Mouse (Mus musculus) gastrocnemius, postnatal 4 days (tissue): ENCODE data around the gene Tec. TPM values are rescaled to one million over a fixed set of nuclear protein-coding genes. Genes with fewer than 3 reads are reported as not detected.

Source experiments
- DNase-seq, 2 experiments: peaks; one replicate each; pipeline ENCODE4 v3.0.0; 2021 to 2022; ENCODE audit warnings: low spot score in 2 of 2, mixed read lengths in 2 of 2
- total RNA-seq, 2 experiments: library from RNA; stranded (reverse); gene quantifications; 2 replicates each; pipeline ENCODE4 v1.2.3; 2021

Tec gene
- total RNA-seq, 2 experiments from 2014 or later: 4.0 to 5.4 TPM

DNA sequence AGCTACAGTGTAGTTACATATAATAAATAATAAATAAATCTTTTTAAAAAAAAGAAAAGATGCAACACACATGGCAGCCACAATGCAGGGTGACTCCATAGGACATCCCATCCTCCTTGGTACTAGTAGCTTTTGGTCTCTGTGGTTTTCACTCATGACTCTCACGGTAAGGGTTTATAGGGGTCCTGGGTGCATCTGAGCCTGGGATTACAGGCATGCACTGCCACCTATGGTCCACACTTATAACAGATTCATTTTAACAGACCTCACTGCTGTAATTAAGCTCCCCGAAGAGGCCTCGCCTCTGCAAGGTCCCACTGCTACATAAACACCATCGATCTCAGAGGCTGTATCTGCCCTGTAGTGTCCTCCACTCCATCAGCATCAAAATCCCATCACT, 82.8 kb downstream of the Tec start:
- no peak for DNase-seq

DNA sequence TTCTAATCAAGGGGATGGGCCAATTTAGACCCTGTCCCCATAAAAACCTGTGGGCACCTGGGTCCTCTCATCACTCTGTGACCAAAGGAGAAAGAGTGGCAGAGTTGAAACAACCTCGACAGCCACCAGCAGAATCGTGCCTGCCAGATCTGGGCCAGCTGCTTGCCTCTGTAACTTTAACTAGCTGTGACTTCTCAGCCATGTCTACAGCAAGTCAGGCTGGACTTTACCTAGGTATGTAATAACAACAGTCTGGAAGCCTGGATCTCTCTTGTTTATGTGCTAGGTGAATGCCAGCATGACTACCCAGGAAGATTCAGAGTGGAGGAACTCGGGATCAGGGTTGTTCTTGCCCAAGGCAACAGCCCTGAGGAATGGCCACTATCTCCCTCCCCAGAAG, 83.6 kb downstream of the Tec start:
- no peak for DNase-seq

DNA sequence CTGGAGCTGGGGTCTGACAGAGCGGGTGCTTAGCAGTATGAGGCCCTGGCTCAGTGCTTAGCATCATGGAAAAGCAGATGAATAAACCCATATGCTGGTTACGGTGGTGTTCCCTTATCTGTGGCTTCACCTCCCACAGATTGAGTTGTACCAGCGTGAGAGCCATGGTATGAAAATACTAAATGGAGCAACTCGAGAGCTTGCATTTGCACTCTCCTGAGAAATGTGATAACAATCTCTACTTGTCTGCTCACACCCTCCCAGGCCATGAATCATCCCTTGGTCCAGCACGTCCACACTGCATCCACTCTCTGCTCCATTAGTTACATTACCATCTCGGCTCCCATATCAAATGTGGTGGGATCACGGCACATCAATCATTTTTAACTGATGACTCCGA, 84.3 kb downstream of the Tec start:
- no peak for DNase-seq

- DNase-seq: no peak
Observed at GRCm38 (mm10) chr5:72783123-72783522, 85.2 kb downstream of the Tec start.

DNA sequence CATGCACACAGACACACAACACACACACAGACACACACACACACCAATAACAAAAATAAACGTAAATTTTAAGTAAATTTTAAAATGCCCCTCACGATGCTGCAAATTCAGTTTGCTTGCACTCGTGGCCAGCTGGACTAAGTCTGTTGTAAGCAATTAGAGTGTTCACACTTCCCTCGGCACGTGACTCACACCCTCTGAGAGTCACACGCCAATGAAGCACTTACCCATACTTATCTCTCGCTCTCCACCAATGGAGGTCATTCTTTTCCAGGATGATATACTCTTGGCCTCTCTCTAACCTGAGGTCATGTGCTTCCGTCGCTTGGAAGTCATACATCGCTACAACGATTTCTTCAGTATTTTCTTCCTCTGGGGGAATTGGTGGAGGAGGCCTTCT, 86.5 kb downstream of the Tec start:
- DNase-seq: no peak

- no peak for DNase-seq
Observed at GRCm38 (mm10) chr5:72776595-72776994, 91.7 kb downstream of the Tec start.

DNA sequence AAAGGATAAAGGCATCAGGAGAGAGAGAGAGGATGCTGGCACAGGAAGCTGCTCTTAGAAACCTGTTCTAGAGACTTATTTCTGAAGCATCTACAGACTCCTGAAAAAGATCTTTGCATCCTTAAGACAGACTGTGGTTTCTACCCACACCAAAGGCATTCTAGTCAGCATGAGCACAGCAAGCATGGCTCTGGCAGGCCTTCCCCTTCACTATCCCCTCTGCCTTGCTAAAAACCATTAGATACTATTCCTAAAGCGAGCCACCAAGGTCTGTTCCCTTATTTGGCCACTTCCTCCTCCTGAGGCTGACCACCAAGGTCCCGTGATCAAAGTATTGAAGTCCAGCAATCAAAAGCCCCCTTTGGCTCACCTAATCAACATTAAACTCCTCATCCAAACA, 92.2 kb downstream of the Tec start:
- DNase-seq: no peak

- DNase-seq: no peak
Observed at GRCm38 (mm10) chr5:72769841-72770240, 98.4 kb downstream of the Tec start.

GRCm38 (mm10) chr5:72763546-72763945, 104.7 kb downstream of the Tec start:
- DNase-seq: no peak

DNA sequence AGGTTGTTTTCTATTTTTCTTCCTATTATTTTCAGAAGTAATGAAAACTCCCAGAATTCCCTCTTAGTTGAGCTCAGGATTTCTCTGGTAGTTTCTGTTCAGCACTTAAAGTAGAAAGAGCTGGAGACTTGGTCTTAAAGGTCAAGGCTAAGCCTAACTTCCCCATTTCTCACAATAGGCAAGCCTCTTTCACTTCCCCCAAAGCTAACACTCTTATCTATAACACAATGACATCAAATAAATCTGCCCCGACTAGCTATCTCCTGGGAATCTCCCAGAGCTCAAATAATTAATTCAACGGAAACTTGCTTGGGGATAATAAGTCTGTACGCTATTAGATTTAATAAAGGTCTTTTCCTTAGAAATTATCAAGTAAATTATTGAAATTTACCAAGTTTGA, 105.3 kb downstream of the Tec start:
- DNase-seq: no peak

DNA sequence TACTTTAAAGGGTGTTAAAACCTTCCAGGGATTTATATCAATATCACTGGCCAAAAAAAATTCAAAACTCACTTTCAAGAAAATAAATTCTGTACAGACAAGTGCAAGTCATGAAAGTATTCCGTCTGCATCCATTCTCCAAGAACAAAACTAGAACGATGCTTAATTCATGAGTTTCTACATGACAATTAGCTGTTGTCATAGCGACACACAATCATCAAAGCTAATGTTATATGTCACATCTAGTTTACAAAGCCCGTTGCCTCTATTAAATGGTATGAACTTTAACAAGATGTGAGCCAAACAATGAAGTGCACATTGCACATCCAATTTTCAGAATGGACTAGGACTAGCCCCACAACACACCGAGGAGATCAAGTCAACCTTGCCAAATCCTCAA, 106.5 kb downstream of the Tec start:
- DNase-seq: no peak

DNA sequence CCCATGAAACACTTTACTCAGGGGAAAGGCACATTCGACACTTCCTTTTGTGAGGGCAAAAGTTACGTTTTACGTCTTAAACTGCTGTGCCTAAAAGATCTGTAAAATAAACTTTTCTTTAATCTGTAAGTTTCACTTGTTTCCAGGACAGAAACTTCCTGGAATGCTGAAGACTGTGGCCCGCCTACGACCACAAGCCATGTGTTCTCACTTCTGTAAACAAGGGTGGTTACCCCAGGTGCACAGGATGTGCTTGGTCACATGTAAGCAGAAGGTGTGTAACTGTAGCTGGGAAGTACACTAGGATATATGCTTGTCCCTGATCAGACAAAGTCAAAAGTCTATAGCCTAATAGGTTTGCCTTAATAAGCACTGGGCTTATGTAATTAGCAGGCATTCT, 107.0 kb downstream of the Tec start:
- no peak for DNase-seq

- DNase-seq: no peak
Observed at GRCm38 (mm10) chr5:72758925-72759924, 109.1 kb downstream of the Tec start.

DNA sequence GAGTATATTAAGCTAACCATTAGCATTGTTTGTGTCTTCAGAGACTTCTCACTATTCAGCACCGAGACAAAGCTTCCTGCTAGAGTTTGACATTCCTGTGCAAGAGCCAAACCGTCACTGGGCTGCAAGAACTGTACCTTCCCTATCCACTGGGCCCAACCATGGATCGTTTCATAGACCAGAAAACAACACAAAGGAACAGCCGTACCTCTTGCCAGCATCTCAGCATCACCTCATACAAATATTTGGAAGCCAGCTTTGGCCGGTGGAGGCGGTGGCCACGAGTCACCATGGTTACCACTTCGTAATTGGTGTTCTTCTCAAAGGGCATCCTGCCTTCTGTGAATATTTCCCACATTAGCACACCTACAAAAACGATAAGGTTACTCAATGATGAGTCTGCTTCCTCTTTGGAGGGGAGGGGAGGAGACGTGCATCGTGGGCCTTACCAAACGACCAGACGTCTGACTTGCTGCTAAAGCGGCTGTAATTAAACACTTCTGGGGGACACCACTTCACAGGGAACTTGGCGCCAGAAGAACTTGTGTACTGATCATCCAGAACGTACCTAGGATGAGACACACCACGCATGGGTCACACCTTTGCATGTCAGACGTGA, 111.0 kb downstream of the Tec start:
- no peak for DNase-seq

GRCm38 (mm10) chr5:72755941-72756340, 112.3 kb downstream of the Tec start:
- no peak for DNase-seq

GRCm38 (mm10) chr5:72755035-72755434, 113.2 kb downstream of the Tec start:
- DNase-seq: no peak

GRCm38 (mm10) chr5:72752585-72752984, 115.7 kb downstream of the Tec start, which contains the start of gene Txk:
Gene Txk (minus strand): TSS chr5:72752777.
- DNase-seq: no peak

- DNase-seq: no peak
Observed at GRCm38 (mm10) chr5:72751056-72751758, 117.1 kb downstream of the Tec start.

- no peak for DNase-seq
Observed at GRCm38 (mm10) chr5:72750226-72750625, 118.1 kb downstream of the Tec start.

GRCm38 (mm10) chr5:72748659-72749265, 119.5 kb downstream of the Tec start:
- DNase-seq: no peak

DNA sequence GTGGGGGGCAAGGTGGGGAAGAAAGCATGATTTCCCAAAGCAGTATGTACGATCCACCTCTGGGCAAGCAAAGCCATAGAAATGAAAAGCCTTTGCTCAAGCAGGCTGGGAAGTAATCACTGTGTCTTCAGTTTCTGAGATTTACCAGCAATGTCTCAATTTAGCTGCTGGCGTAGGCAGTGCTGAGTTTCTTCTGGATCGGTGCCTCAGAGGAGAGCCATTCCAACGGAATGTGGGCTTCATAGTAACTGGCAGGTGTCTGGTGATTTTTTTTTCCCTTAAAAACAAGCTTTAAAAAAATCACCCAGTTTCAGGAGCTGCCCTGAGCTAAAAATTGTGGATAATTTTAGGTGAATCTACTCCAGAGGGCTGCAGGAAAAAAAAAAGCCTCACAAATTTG, 120.9 kb downstream of the Tec start:
- no peak for DNase-seq
